Mouse (Mus musculus) megakaryocyte progenitor cell, adult 5-6 weeks (primary cell): ENCODE measurements around the gene Gpam. TPM values are rescaled to one million over a fixed set of nuclear protein-coding genes. Genes with fewer than 3 reads are reported as not detected.

Source experiments
- ATAC-seq: replicated peaks from 2 replicates; pipeline ENCODE4 v1.8.0; 2016; ENCODE audit warnings: mild to moderate bottlenecking, moderate TSS enrichment, inconsistent platforms; ENCODE audit not compliant: poor library complexity
- total RNA-seq, 2 experiments: library from RNA; stranded (forward) in 1 of 2; stranded (reverse) in 1 of 2; fragments of 157-497, 149-512 nt in 1 of 2; fragments of 200-1000 nt in 1 of 2; gene quantifications; 2 replicates each; pipeline versions ENCODE4 v1.2.3 to v1.2.4; 2015 to 2017

Gene Gpam
- total RNA-seq, 2 experiments from 2014 or later = 7.9 to 12.5 TPM

GRCm38 (mm10) chr19:55143391-55144300 lies 16.6 kb upstream of the Gpam start:
- no peak for ATAC-seq

- ATAC-seq = peak; percentile 98
Measured at GRCm38 (mm10) chr19:55139301-55139700, 12.3 kb upstream of the Gpam start.

GRCm38 (mm10) chr19:55138506-55138905 lies 11.5 kb upstream of the Gpam start:
- ATAC-seq = no peak

- no peak for ATAC-seq
Measured at GRCm38 (mm10) chr19:55137884-55138283, 10.8 kb upstream of the Gpam start.

- no peak for ATAC-seq
Measured at GRCm38 (mm10) chr19:55136693-55137427, 9.8 kb upstream of the Gpam start.

- ATAC-seq = no peak
Measured at GRCm38 (mm10) chr19:55135918-55136317, 8.9 kb upstream of the Gpam start.

GRCm38 (mm10) chr19:55134521-55134920 lies 7.5 kb upstream of the Gpam start:
- no peak for ATAC-seq

- no peak for ATAC-seq
Measured at GRCm38 (mm10) chr19:55132476-55132875, 5.4 kb upstream of the Gpam start.

GRCm38 (mm10) chr19:55131747-55132146 lies 4.7 kb upstream of the Gpam start:
- ATAC-seq = no peak

- ATAC-seq = no peak
Measured at GRCm38 (mm10) chr19:55128469-55128868, 1.4 kb upstream of the Gpam start.

GRCm38 (mm10) chr19:55125456-55125855 lies 1.6 kb downstream of the Gpam start:
- no peak for ATAC-seq

- ATAC-seq = no peak
Measured at GRCm38 (mm10) chr19:55123001-55123536, 4.0 kb downstream of the Gpam start.

- ATAC-seq = no peak
Measured at GRCm38 (mm10) chr19:55122351-55122980, 4.6 kb downstream of the Gpam start.

GRCm38 (mm10) chr19:55121836-55122235 lies 5.2 kb downstream of the Gpam start:
- ATAC-seq = no peak

- no peak for ATAC-seq
Measured at GRCm38 (mm10) chr19:55120518-55121244, 6.4 kb downstream of the Gpam start.

GRCm38 (mm10) chr19:55119541-55119940 lies 7.5 kb downstream of the Gpam start:
- ATAC-seq = no peak

GRCm38 (mm10) chr19:55117991-55118390 lies 9.0 kb downstream of the Gpam start:
- ATAC-seq = no peak

GRCm38 (mm10) chr19:55117059-55117815 lies 9.8 kb downstream of the Gpam start:
- ATAC-seq = no peak

- ATAC-seq = 0 out of 2 replicates have a peak, but pooled peaks have one; percentile 17
Measured at GRCm38 (mm10) chr19:55115532-55115931, 11.5 kb downstream of the Gpam start.
